Mouse (Mus musculus): ENCODE results near the gene March4.

GRCm38 (mm10) chr1:72378151-72378550, 158.6 kb downstream of the March4 start:
- no peak for TF ChIP-seq POLR2A (IDR thresholded peaks at IDR 0.05; ENCODE audit: insufficient read depth, low read depth, low read length)
- TF ChIP-seq CTCF (IDR thresholded peaks at IDR 0.05; ENCODE audit: insufficient read depth, low read depth, low read length) = no peak

Data from olfactory bulb, adult 2 months (tissue).